Mouse (Mus musculus): Measurements from ENCODE around the gene Utf1. TPM values are rescaled to one million over a fixed set of nuclear protein-coding genes. Genes with fewer than 3 reads are reported as not detected.

The Utf1 gene
- polyA plus RNA-seq, 1 experiment from 2014 or later: not detected

- WGBS: 0% methylated on average over 1 of the region's 1 CpGs
- ATAC-seq (ENCODE audit: low read depth): no peak
- Histone ChIP-seq H3K27ac (replicated peaks; ENCODE audit: low read depth, low read length) (no peak overlapping the region), H3K9ac (ENCODE audit: low read depth, low read length) (no peak overlapping the region), H3K4me2 (ENCODE audit: low read depth, low read length) (no peak overlapping the region), H3K27me3 (replicated peaks; ENCODE audit: control insufficient read depth, insufficient read depth, low read length) (peaks cover 31% of the 10 kb centered on the region), H3K4me3 (ENCODE audit: low read depth, low read length) (no peak overlapping the region), H3K9me3 (ENCODE audit: control insufficient read depth, low read length) (no peaks in the 10 kb centered on the region), H3K36me3 (ENCODE audit: control insufficient read depth, insufficient read depth, low read length) (no peaks in the 10 kb centered on the region), H3K4me1 (ENCODE audit: control insufficient read depth, insufficient read depth, low read length) (peaks cover 6% of the 10 kb centered on the region; the same call in 1 of the 2 replicates)
- peak; percentile 64 for DNase-seq (ENCODE audit: low spot score)
These were observed 27.2 kb upstream of the Utf1 start for GRCm38 (mm10) chr7:139916345-139916744.

DNA sequence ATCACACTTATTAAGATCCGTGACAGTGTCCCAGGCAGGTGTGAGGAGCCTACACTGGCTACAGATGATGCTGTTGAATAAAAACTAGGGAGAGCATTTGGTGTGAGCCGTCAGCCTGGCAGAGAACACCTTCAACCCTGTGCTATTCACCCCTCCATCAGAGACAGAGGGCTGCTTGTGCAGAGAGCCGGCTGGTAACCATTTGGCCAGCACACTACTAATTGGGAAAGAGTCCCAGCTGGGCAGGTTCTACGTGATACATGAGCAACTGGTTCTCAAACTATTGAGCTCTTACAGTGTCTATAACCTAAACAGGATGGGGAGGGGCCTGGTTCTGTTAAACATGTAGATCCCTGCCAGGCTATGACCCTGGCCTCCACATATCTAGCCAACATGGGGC is 25.3 kb upstream of the Utf1 start:
- Histone ChIP-seq H3K9me3 (ENCODE audit: control insufficient read depth, low read length) (no peaks in the 10 kb centered on the region), H3K27me3 (replicated peaks; ENCODE audit: control insufficient read depth, insufficient read depth, low read length) (peaks cover 26% of the 10 kb centered on the region), H3K9ac (ENCODE audit: low read depth, low read length) (no peak overlapping the region), H3K4me3 (ENCODE audit: low read depth, low read length) (no peak overlapping the region), H3K4me2 (ENCODE audit: low read depth, low read length) (no peak overlapping the region), H3K36me3 (ENCODE audit: control insufficient read depth, insufficient read depth, low read length) (no peaks in the 10 kb centered on the region), H3K4me1 (ENCODE audit: control insufficient read depth, insufficient read depth, low read length) (peaks cover 6% of the 10 kb centered on the region; the same call in 1 of the 2 replicates), H3K27ac (replicated peaks; ENCODE audit: low read depth, low read length) (no peak overlapping the region)
- no peak for ATAC-seq (ENCODE audit: low read depth)
- no peak for DNase-seq (ENCODE audit: low spot score)
- WGBS: 70% methylated on average over 4 of the region's 4 CpGs

GRCm38 (mm10) chr7:139930732-139931131 is 12.9 kb upstream of the Utf1 start:
- ATAC-seq (ENCODE audit: low read depth) (peak; percentile 63; the same call in 1 of the 2 replicates), DNase-seq (ENCODE audit: low spot score) (peak; percentile 22)
- no peaks in the 10 kb centered on the region for H3K4me1 ChIP-seq (ENCODE audit: control insufficient read depth, insufficient read depth, low read length)
- no peak overlapping the region for H3K27ac ChIP-seq (replicated peaks; ENCODE audit: low read depth, low read length)
- H3K36me3 ChIP-seq (ENCODE audit: control insufficient read depth, insufficient read depth, low read length): no peaks in the 10 kb centered on the region
- no peaks in the 10 kb centered on the region for H3K27me3 ChIP-seq (replicated peaks; ENCODE audit: control insufficient read depth, insufficient read depth, low read length)
- H3K9ac ChIP-seq (ENCODE audit: low read depth, low read length): no peak overlapping the region
- H3K4me3 ChIP-seq (ENCODE audit: low read depth, low read length): no peak overlapping the region
- 13% methylated on average over 11 of the region's 11 CpGs for WGBS
- no peaks in the 10 kb centered on the region for H3K9me3 ChIP-seq (ENCODE audit: control insufficient read depth, low read length)
- H3K4me2 ChIP-seq (ENCODE audit: low read depth, low read length): no peak overlapping the region

- no peak overlapping the region for H3K9ac ChIP-seq (ENCODE audit: low read depth, low read length)
- no peaks in the 10 kb centered on the region for H3K9me3 ChIP-seq (ENCODE audit: control insufficient read depth, low read length)
- H3K27ac ChIP-seq (replicated peaks; ENCODE audit: low read depth, low read length): no peak overlapping the region
- H3K4me3 ChIP-seq (ENCODE audit: low read depth, low read length): no peak overlapping the region
- H3K4me2 ChIP-seq (ENCODE audit: low read depth, low read length): no peak overlapping the region
- H3K4me1 ChIP-seq (ENCODE audit: control insufficient read depth, insufficient read depth, low read length): no peaks in the 10 kb centered on the region
- H3K27me3 ChIP-seq (replicated peaks; ENCODE audit: control insufficient read depth, insufficient read depth, low read length): peaks cover 10% of the 10 kb centered on the region
- 84% methylated on average over 10 of the region's 10 CpGs for WGBS
- DNase-seq (ENCODE audit: low spot score) (no peak), ATAC-seq (ENCODE audit: low read depth) (no peak)
- H3K36me3 ChIP-seq (ENCODE audit: control insufficient read depth, insufficient read depth, low read length): no peaks in the 10 kb centered on the region
These were observed 6.9 kb upstream of the Utf1 start for GRCm38 (mm10) chr7:139936705-139937104.

GRCm38 (mm10) chr7:139937138-139937537 is 6.5 kb upstream of the Utf1 start:
- 55% methylated on average over 3 of the region's 3 CpGs for WGBS
- Histone ChIP-seq H3K4me2 (ENCODE audit: low read depth, low read length) (no peak overlapping the region), H3K36me3 (ENCODE audit: control insufficient read depth, insufficient read depth, low read length) (no peaks in the 10 kb centered on the region), H3K9me3 (ENCODE audit: control insufficient read depth, low read length) (no peaks in the 10 kb centered on the region), H3K27ac (replicated peaks; ENCODE audit: low read depth, low read length) (no peak overlapping the region), H3K4me1 (ENCODE audit: control insufficient read depth, insufficient read depth, low read length) (no peaks in the 10 kb centered on the region), H3K4me3 (ENCODE audit: low read depth, low read length) (no peak overlapping the region), H3K27me3 (replicated peaks; ENCODE audit: control insufficient read depth, insufficient read depth, low read length) (peaks cover 14% of the 10 kb centered on the region), H3K9ac (ENCODE audit: low read depth, low read length) (no peak overlapping the region)
- ATAC-seq (ENCODE audit: low read depth) (no peak), DNase-seq (ENCODE audit: low spot score) (no peak)

DNA sequence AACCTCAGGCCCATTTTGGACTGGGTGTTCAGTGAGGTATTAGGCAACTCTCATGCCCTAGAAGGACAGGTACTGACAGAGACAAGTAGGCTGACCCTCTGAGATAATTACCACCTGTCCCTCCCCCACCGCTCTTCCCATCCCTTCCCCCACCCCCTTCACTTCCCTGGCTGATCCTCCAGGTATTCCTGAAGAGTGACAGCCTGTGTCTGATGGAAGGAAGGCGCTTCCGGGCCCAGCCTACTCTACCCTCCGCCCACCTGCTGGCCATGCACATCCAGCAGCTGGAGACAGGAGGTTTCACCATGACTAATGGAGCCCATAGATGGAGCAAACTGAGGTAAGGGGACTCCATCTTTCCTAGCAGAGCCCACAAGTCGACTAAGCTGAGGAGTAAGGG is 5.8 kb upstream of the Utf1 start:
- no peaks in the 10 kb centered on the region for H3K36me3 ChIP-seq (ENCODE audit: control insufficient read depth, insufficient read depth, low read length)
- peaks cover 21% of the 10 kb centered on the region for H3K27me3 ChIP-seq (replicated peaks; ENCODE audit: control insufficient read depth, insufficient read depth, low read length)
- no peak overlapping the region for H3K27ac ChIP-seq (replicated peaks; ENCODE audit: low read depth, low read length)
- H3K4me3 ChIP-seq (ENCODE audit: low read depth, low read length): no peak overlapping the region
- H3K9ac ChIP-seq (ENCODE audit: low read depth, low read length): no peak overlapping the region
- H3K4me2 ChIP-seq (ENCODE audit: low read depth, low read length): no peak overlapping the region
- DNase-seq (ENCODE audit: low spot score): no peak
- H3K4me1 ChIP-seq (ENCODE audit: control insufficient read depth, insufficient read depth, low read length): no peaks in the 10 kb centered on the region
- no peaks in the 10 kb centered on the region for H3K9me3 ChIP-seq (ENCODE audit: control insufficient read depth, low read length)
- WGBS: 61% methylated on average over 5 of the region's 5 CpGs
- no peak for ATAC-seq (ENCODE audit: low read depth)

DNA sequence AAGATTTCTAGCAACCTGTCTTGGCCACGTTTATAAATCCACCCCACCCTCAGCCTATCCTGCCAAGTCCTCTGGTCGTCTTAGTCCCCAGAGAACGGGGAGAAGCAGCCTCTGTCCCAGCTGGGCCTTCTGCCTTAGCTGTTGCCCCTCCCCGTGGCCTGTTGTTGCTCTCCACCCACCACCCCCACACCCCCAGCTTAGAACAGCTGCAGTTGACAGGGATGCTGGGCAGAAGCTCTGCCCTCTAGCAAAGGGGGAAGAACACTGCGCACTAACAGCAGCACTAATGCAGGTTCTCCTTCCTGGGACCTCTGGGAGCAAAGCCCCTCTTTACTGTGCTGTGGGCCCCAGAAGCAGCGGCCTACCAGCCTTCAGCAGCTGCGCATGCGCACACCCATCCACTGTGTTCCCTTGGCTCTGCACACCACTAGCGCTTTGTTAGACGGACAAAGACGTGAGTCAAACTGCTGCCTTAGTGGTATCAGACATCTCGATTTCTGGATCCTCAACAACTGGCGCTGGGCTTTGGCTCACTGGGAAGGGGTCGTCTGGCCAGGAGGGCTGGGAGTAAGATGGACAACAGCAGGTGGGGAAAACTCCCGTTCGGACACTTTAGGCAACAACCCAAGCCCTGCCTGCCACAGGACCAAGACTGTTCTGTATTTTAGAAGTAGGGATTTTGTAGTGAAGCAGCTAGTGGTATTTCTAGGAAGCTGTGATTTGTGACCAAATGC is 2.9 kb upstream of the Utf1 start:
- peaks cover 49% of the 10 kb centered on the region for H3K27me3 ChIP-seq (replicated peaks; ENCODE audit: control insufficient read depth, insufficient read depth, low read length)
- H3K27ac ChIP-seq (replicated peaks; ENCODE audit: low read depth, low read length): no peak overlapping the region
- H3K9ac ChIP-seq (ENCODE audit: low read depth, low read length): no peak overlapping the region
- WGBS: 63% methylated on average over 16 of the region's 16 CpGs
- no peaks in the 10 kb centered on the region for H3K9me3 ChIP-seq (ENCODE audit: control insufficient read depth, low read length)
- H3K36me3 ChIP-seq (ENCODE audit: control insufficient read depth, insufficient read depth, low read length): no peaks in the 10 kb centered on the region
- ATAC-seq (ENCODE audit: low read depth) (peak; percentile 46; the same call in 1 of the 2 replicates), DNase-seq (ENCODE audit: low spot score) (peak; percentile 65)
- H3K4me1 ChIP-seq (ENCODE audit: control insufficient read depth, insufficient read depth, low read length): no peaks in the 10 kb centered on the region
- H3K4me2 ChIP-seq (ENCODE audit: low read depth, low read length): no peak overlapping the region
- H3K4me3 ChIP-seq (ENCODE audit: low read depth, low read length): no peak overlapping the region

- Histone ChIP-seq H3K9me3 (ENCODE audit: control insufficient read depth, low read length) (no peaks in the 10 kb centered on the region), H3K36me3 (ENCODE audit: control insufficient read depth, insufficient read depth, low read length) (no peaks in the 10 kb centered on the region), H3K27me3 (replicated peaks; ENCODE audit: control insufficient read depth, insufficient read depth, low read length) (peaks cover 72% of the 10 kb centered on the region), H3K27ac (replicated peaks; ENCODE audit: low read depth, low read length) (no peak overlapping the region), H3K4me3 (ENCODE audit: low read depth, low read length) (peak overlapping the region; percentile 41), H3K4me1 (ENCODE audit: control insufficient read depth, insufficient read depth, low read length) (no peaks in the 10 kb centered on the region), H3K4me2 (ENCODE audit: low read depth, low read length) (peak overlapping the region; percentile 60), H3K9ac (ENCODE audit: low read depth, low read length) (peak overlapping the region; percentile 45)
- DNase-seq (ENCODE audit: low spot score) (no peak), ATAC-seq (ENCODE audit: low read depth) (no peak)
- 6% methylated on average over 42 of the region's 68 CpGs for WGBS
These were observed 977 bp downstream of the Utf1 start for GRCm38 (mm10) chr7:139944291-139945240.

Data from embryonic facial prominence, embryonic 14.5 days (tissue).